Mouse (Mus musculus) neural tube, embryonic 15.5 days (tissue): Measurements from ENCODE around the gene Tmem92. TPM values are rescaled to one million over a fixed set of nuclear protein-coding genes. Genes with fewer than 3 reads are reported as not detected.

Experiments
- ATAC-seq: fragments of 200-750 bp; cut with Nextera tagmentation; 2 replicates; pipeline ENCODE4 v1.8.0; 2017; ENCODE audit warnings: mild to moderate bottlenecking, moderate TSS enrichment, moderate library complexity; ENCODE audit not compliant: low FRiP score
- H3K27ac ChIP-seq: fragments of 300-500 bp; sonication (generic); replicated peaks from 2 replicates; pipeline ENCODE4 v1.5.1; 2015; ENCODE audit warnings: mild to moderate bottlenecking, inconsistent platforms
- H3K27me3 ChIP-seq: fragments of 300-500 bp; sonication (generic); replicated peaks from 2 replicates; pipeline ENCODE4 v1.6.1; 2015; ENCODE audit warnings: inconsistent platforms
- H3K36me3 ChIP-seq: fragments of 300-500 bp; sonication (generic); 2 replicates; pipeline ENCODE4 v1.6.1; 2015; ENCODE audit warnings: inconsistent platforms
- H3K4me1 ChIP-seq: fragments of 300-500 bp; sonication (generic); 2 replicates; pipeline ENCODE4 v1.6.1; 2015; ENCODE audit warnings: inconsistent platforms
- H3K4me2 ChIP-seq: fragments of 300-500 bp; sonication (generic); 2 replicates; pipeline ENCODE4 v1.6.1; 2015; ENCODE audit warnings: inconsistent platforms, mild to moderate bottlenecking, moderate library complexity
- H3K4me3 ChIP-seq: fragments of 300-500 bp; sonication (generic); replicated peaks from 2 replicates; pipeline ENCODE4 v1.5.1; 2015; ENCODE audit warnings: mild to moderate bottlenecking, inconsistent platforms
- H3K9ac ChIP-seq: fragments of 300-500 bp; sonication (generic); replicated peaks from 2 replicates; pipeline ENCODE4 v1.6.1; 2015; ENCODE audit warnings: mild to moderate bottlenecking, inconsistent platforms
- H3K9me3 ChIP-seq: fragments of 300-500 bp; sonication (generic); replicated peaks from 2 replicates; pipeline ENCODE4 v1.6.1; 2016; ENCODE audit warnings: inconsistent platforms
- WGBS: fragments of 180-500 bp; shearing (Covaris S2); methylation state at CpG from one replicate; pipeline ENCODE4 v1.1.7; 2015; ENCODE audit warnings: mixed read lengths; 5-methylcytosine and 5-hydroxymethylcytosine counted together
- polyA plus RNA-seq: library from polyadenylated mRNA; unstranded; fragments of >200 nt; fragmentation: Nextera tagmentation; extraction: Ambion mirVana; gene quantifications from 2 replicates; pipeline ENCODE4 v1.2.1, GENCODE M21; 2015

Gene Tmem92
- polyA plus RNA-seq, 1 experiment from 2014 or later: not detected

DNA sequence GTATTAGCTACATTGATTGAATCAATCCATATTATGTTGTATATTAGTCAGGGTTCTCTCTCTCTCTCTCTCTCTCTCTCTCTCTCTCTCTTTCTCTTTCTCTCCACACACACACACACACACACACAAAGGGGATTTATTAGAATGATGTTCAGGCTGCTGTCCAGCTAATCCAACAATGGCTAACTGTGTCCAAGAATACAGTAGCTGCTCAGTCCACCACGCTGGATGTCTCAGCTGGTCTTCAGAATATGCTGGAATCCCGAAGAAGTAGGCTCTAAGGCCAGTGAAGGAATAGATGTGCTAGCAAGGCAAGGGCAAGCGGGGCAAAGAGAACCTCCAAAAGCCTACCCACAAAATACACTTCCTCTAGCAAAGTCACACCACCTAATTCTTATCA lies 55.2 kb downstream of the Tmem92 start:
- Histone ChIP-seq H3K36me3 (no peaks in the 10 kb centered on the region), H3K9me3 (no peaks in the 10 kb centered on the region), H3K27ac (no peak overlapping the region), H3K4me3 (no peak overlapping the region), H3K9ac (no peak overlapping the region), H3K4me1 (no peaks in the 10 kb centered on the region), H3K27me3 (no peaks in the 10 kb centered on the region), H3K4me2 (no peak overlapping the region)
- ATAC-seq: no peak
- 89% methylated on average over 3 of the region's 3 CpGs for WGBS

Other genes starting within 250 kb of the Tmem92 start
- gene Rsad1, start 233.4 kb downstream of the Tmem92 start, polyA plus RNA-seq: 9.4 and 10.4 TPM in 2 replicates
- 1.2 and 1.8 TPM in 2 replicates for gene Chad, start 217.7 kb downstream of the Tmem92 start, polyA plus RNA-seq
- 1.1 and 3.2 TPM in 2 replicates for gene Acsf2, start 180.8 kb downstream of the Tmem92 start, polyA plus RNA-seq
- 148 and 163 TPM in 2 replicates for gene Lrrc59, start 152.9 kb downstream of the Tmem92 start, polyA plus RNA-seq
- 146 and 154 TPM in 2 replicates for gene Mrpl27, start 128.9 kb downstream of the Tmem92 start, polyA plus RNA-seq
- 2.3 and 5.3 TPM in 2 replicates for gene Eme1, start 128.7 kb downstream of the Tmem92 start, polyA plus RNA-seq
- 15.4 and 16.8 TPM in 2 replicates for gene Xylt2, start 105.2 kb downstream of the Tmem92 start, polyA plus RNA-seq
- gene Gm11541, start 78.2 kb downstream of the Tmem92 start, polyA plus RNA-seq: 0.24 TPM in 1 of 2 replicates, not detected in the other
- gene Cdc34b, start 40.9 kb downstream of the Tmem92 start, polyA plus RNA-seq: not detected in 2 replicates
- gene Col1a1, start 153.5 kb upstream of the Tmem92 start, polyA plus RNA-seq: 317 and 375 TPM in 2 replicates
- not detected in 2 replicates for gene Hils1, start 184.9 kb upstream of the Tmem92 start, polyA plus RNA-seq
- gene Sgca, start 193.6 kb upstream of the Tmem92 start, polyA plus RNA-seq: 0.77 and 1.4 TPM in 2 replicates
- gene Ppp1r9b, start 208.3 kb upstream of the Tmem92 start, polyA plus RNA-seq: 18.8 TPM in 2 replicates
- gene Samd14, start 227.2 kb upstream of the Tmem92 start, polyA plus RNA-seq: 139 and 167 TPM in 2 replicates